Mouse (Mus musculus) embryo, embryonic 11 days (tissue): ENCODE results near the gene St6galnac3.

Source experiments
- DNase-seq: peaks from one replicate; pipeline ENCODE4 v3.0.0-alpha.2; 2015

St6galnac3 gene

GRCm38 (mm10) chr3:153733364-153734159 lies 8.6 kb upstream of the St6galnac3 start:
- DNase-seq = no peak

GRCm38 (mm10) chr3:153732749-153733148 lies 7.8 kb upstream of the St6galnac3 start:
- DNase-seq = no peak

DNA sequence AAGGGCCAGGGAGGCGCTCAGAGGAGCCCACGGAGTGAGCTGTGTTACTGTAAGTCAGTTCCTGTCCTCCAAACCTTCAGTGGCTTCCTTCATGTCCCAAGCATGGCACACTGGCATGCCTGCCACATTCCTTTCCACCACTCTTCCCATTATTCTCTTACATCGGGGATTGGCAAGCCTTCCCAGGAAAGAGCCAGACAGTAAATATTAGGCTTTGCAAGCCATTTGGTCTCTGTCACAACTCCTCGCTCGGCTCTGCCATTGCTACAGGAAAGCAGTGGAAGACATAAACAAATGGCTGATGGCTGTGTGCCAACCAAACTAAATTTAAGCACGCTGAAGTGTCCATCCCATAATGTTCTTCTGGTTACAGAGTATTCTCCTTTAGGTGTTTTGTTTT lies 7.1 kb upstream of the St6galnac3 start:
- DNase-seq = no peak

DNA sequence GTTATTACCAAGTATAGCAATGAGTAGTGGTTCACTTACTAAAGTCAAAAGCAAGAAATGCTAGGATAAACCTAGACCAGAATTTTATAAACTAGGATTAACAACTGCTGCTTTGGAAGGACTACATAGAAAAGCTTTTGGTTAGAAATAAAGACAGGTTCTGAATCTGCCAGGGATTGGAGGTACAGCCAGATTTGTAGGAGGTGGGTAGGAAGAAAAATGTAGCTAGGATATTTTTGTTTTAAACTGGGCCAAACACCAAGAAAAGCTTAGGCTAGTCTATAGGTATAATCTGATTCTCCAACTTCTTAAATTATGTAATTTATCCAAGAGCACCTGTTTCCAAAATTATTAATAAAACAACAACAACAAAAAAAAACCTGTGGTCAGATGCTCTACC lies 3.6 kb upstream of the St6galnac3 start:
- DNase-seq = no peak

- DNase-seq = no peak
These were observed 1.4 kb downstream of the St6galnac3 start for GRCm38 (mm10) chr3:153723467-153724079.

DNA sequence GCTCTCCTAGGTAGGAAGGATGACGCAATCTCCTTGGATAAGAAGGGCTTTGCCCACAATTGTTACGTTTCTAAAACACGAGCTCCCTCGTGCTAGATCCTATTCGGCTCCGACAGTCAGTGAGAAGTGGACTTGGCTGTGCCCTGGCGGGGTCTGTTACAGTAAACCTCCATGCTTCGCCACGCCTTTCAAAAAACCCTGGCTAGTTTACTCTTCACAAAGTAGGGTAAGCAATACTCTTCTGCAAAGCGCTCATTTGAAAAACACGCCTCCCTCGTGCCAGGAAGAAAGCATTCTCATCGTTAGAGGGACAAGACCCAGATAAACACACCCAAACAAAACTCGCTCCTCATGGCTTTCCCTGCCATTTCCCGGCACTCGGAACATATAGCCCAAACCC lies 3.4 kb downstream of the St6galnac3 start:
- DNase-seq = no peak

DNA sequence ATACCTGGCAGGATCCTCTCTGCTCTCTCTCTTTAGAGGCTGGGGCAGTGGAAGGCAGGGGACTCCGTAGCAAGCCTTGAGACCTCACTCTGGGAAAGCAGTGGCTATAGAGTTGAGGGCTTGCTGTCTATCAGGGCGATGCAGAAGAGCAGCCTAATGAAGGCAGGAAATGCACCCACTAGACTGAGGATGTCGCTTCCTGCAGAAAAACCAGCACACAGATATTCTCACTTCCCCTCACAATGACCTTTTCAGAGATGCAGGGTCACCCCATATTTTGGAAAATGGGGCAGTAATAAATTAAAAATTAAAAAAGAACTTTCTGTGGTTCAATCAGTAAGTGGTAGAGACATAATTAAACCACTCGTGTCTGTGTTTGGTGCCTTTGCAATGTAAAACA lies 4.1 kb downstream of the St6galnac3 start:
- DNase-seq = no peak

GRCm38 (mm10) chr3:153720296-153720695 lies 4.7 kb downstream of the St6galnac3 start:
- no peak for DNase-seq

- peak; percentile 29 for DNase-seq
These were observed 5.6 kb downstream of the St6galnac3 start for GRCm38 (mm10) chr3:153719256-153719970.

- no peak for DNase-seq
These were observed 6.2 kb downstream of the St6galnac3 start for GRCm38 (mm10) chr3:153718724-153719123.

GRCm38 (mm10) chr3:153717742-153718141 lies 7.2 kb downstream of the St6galnac3 start:
- peak; percentile 35 for DNase-seq

DNA sequence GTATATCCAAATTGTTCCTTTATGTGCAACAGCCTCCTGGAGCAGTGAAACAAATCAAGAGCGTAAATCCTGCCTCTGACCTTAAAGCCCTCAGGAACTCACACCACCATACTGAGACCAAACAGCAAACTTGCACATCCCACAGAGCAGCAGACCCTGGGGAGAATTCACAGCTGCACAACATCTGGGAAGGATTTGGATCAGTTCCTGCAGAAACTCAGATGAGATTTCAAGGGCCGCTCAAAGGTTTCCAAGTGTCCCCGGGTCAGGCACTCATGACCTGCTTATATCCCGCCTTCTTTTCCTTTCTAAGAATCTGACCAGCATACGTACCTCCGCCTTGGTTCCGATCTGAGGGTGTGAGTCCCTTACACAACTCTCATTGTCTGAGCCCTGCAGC lies 9.3 kb downstream of the St6galnac3 start:
- DNase-seq = peak; percentile 76

- no peak for DNase-seq
These were observed 14.4 kb downstream of the St6galnac3 start for GRCm38 (mm10) chr3:153710545-153710944.

- DNase-seq = no peak
These were observed 17.3 kb downstream of the St6galnac3 start for GRCm38 (mm10) chr3:153707687-153708086.

DNA sequence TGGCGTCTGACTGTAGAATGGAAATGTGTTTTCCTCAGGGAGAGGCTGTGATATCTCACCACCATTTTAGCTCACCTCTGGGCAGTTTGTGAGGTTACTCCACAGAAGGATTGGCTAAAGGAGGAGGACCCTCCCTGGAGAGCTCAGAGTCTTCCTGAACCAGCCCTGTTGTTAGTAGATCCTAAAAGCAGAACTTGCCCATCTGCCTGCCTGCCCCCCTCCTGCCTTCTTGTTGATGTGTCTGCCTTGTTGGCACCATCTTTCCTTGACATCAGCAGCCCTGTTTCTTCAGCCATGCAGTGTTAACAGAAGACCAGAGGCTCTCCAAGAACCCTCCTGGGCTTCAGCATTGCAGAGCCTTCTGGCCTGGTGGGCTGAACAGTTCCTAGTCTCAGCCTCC lies 18.1 kb downstream of the St6galnac3 start:
- no peak for DNase-seq

GRCm38 (mm10) chr3:153701752-153702740 lies 22.9 kb downstream of the St6galnac3 start:
- DNase-seq = peak; percentile 55

GRCm38 (mm10) chr3:153701172-153701571 lies 23.8 kb downstream of the St6galnac3 start:
- DNase-seq = no peak

DNA sequence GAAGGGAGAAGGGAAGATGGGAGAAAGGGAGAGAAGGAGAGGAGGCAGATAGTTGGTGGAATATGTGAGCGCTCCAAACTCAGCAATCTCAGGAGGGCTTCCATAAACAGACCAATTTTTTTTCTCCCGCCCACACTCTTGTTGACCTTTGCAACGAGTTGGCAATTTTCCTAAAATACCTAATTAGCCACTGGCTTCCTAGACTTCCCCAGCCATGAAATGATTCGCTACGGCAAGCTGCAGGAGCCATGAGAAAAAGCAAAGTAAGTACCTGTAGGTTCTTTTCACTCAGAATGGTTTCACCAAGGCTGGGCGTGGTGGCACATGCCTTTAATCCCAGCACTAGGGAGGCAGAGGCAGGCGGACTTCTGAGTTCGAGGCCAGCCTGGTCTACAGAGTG lies 25.9 kb downstream of the St6galnac3 start:
- no peak for DNase-seq

DNA sequence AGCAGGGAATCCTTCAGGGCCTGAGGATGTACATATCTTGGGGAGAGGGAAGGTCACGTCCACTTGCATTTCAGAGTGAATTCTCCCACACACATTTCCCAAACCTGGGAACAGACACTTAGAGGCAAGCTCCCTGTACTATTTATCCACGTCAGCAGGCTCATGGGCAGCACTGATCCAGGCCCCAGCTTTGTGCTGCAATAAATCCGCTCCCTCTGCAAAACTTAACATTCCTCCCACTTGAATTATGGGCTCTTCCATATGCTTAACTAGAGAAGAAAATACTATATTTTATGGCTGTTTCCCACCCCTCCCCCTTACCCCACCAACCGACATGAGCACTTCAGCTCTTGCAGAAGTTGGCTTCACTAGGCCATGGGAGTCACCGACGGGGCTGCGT lies 32.0 kb downstream of the St6galnac3 start:
- peak; percentile 42 for DNase-seq

DNA sequence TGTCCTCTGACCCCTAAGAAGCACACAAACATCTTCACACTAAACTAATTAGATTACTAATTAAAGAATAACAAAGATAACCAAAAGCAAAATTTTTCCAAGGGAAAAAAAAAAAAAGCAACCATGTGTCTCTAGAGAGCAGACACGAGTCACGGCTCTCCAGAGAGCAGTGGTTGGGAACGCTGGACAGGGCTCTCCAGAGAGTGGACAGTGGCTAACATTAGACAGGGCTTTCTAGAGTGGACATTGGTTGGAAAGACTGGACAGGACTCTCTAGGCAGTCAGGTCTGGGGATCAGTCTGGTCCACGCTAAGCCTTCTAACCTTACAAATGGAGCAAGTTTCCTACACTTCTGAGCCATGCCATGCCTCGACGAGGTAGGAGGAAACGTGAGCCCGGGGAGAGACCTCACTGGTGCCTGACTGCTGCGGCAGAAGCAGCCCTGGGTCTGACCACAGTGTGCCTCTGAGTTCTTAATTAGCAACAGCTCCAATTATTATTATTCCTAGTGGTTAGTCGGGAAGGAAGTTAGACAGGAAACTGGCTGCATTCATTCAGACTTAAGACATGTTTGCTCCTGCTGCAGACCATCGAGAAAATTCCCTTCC lies 32.7 kb downstream of the St6galnac3 start:
- DNase-seq = peak; percentile 42

DNA sequence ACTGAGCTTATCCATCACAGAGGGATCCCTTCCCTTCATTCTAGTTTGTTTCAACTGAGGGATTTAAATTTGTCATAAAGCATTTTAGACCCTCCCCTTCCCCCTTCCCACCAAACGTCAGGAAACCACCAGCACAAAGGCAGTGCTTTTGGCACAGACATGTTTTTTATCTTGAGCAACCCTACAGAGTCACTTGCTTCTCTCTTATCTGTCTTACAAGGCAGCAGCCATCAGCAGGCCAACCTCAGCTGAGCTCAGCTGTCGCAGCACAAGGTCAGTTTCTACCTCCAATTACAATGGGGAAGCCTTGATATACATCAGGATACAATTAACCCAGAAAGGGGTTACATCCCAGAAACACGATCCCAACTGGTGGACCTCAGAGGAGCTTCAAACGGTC lies 33.4 kb downstream of the St6galnac3 start:
- no peak for DNase-seq

- peak; percentile 57 for DNase-seq
These were observed 34.4 kb downstream of the St6galnac3 start for GRCm38 (mm10) chr3:153690553-153690952.
